Mouse (Mus musculus): Measurements from ENCODE around the gene Fev. TPM values are rescaled to one million over a fixed set of nuclear protein-coding genes. Genes with fewer than 3 reads are reported as not detected.

Fev gene
- polyA plus RNA-seq, 1 experiment from 2014 or later, result not detected

- peaks cover 82% of the 10 kb centered on the region for H3K27me3 ChIP-seq (ENCODE audit: control insufficient read depth, insufficient read depth, low read length)
- WGBS, result under 1% methylated on average over 8 of the region's 8 CpGs
- H3K36me3 ChIP-seq (ENCODE audit: control insufficient read depth, insufficient read depth, low read length), result no peaks in the 10 kb centered on the region
- H3K4me1 ChIP-seq (ENCODE audit: control insufficient read depth, insufficient read depth, low read length), result peaks cover 8% of the 10 kb centered on the region
- H3K27ac ChIP-seq (ENCODE audit: low read depth, low read length), result no peak overlapping the region
- DNase-seq (ENCODE audit: low spot score), result peak; percentile 33
- no peak overlapping the region for H3K9ac ChIP-seq (ENCODE audit: low read length)
- ATAC-seq (ENCODE audit: insufficient read depth, low FRiP score, low TSS enrichment), result no peak
- no peak overlapping the region; the same call in 1 of the 2 replicates for H3K4me3 ChIP-seq (ENCODE audit: low read depth, low read length)
- H3K4me2 ChIP-seq (ENCODE audit: low read depth), result no peak overlapping the region
- H3K9me3 ChIP-seq (ENCODE audit: control insufficient read depth, low read length), result no peaks in the 10 kb centered on the region
These were observed 2.4 kb downstream of the Fev start for GRCm38 (mm10) chr1:74882828-74883227.

- no peaks in the 10 kb centered on the region for H3K9me3 ChIP-seq (ENCODE audit: control insufficient read depth, low read length)
- H3K9ac ChIP-seq (ENCODE audit: low read length), result no peak overlapping the region
- H3K4me3 ChIP-seq (ENCODE audit: low read depth, low read length), result peak overlapping the region; percentile 26
- H3K4me1 ChIP-seq (ENCODE audit: control insufficient read depth, insufficient read depth, low read length), result peaks cover 8% of the 10 kb centered on the region
- ATAC-seq (ENCODE audit: insufficient read depth, low FRiP score, low TSS enrichment) (no peak), DNase-seq (ENCODE audit: low spot score) (peak; percentile 30)
- H3K36me3 ChIP-seq (ENCODE audit: control insufficient read depth, insufficient read depth, low read length), result no peaks in the 10 kb centered on the region
- peak overlapping the region; percentile 48 for H3K4me2 ChIP-seq (ENCODE audit: low read depth)
- under 1% methylated on average over 67 of the region's 74 CpGs for WGBS
- no peak overlapping the region for H3K27ac ChIP-seq (ENCODE audit: low read depth, low read length)
- peaks cover 76% of the 10 kb centered on the region for H3K27me3 ChIP-seq (ENCODE audit: control insufficient read depth, insufficient read depth, low read length)
These were observed 3.0 kb downstream of the Fev start for GRCm38 (mm10) chr1:74882055-74882734.

GRCm38 (mm10) chr1:74880785-74881360 lies 4.3 kb downstream of the Fev start:
- H3K9ac ChIP-seq (ENCODE audit: low read length), result no peak overlapping the region
- DNase-seq (ENCODE audit: low spot score), result peak; percentile 81
- no peak overlapping the region for H3K4me2 ChIP-seq (ENCODE audit: low read depth)
- no peaks in the 10 kb centered on the region for H3K9me3 ChIP-seq (ENCODE audit: control insufficient read depth, low read length)
- no peak for ATAC-seq (ENCODE audit: insufficient read depth, low FRiP score, low TSS enrichment)
- no peak overlapping the region for H3K4me3 ChIP-seq (ENCODE audit: low read depth, low read length)
- H3K27me3 ChIP-seq (ENCODE audit: control insufficient read depth, insufficient read depth, low read length), result peaks cover 63% of the 10 kb centered on the region
- 1% methylated on average over 18 of the region's 18 CpGs for WGBS
- H3K36me3 ChIP-seq (ENCODE audit: control insufficient read depth, insufficient read depth, low read length), result no peaks in the 10 kb centered on the region
- H3K27ac ChIP-seq (ENCODE audit: low read depth, low read length), result no peak overlapping the region
- peaks cover 8% of the 10 kb centered on the region for H3K4me1 ChIP-seq (ENCODE audit: control insufficient read depth, insufficient read depth, low read length)

- no peak overlapping the region for H3K9ac ChIP-seq (ENCODE audit: low read length)
- H3K4me2 ChIP-seq (ENCODE audit: low read depth), result no peak overlapping the region
- WGBS, result 65% methylated on average over 3 of the region's 3 CpGs
- peaks cover 26% of the 10 kb centered on the region for H3K27me3 ChIP-seq (ENCODE audit: control insufficient read depth, insufficient read depth, low read length)
- DNase-seq (ENCODE audit: low spot score) (no peak), ATAC-seq (ENCODE audit: insufficient read depth, low FRiP score, low TSS enrichment) (no peak)
- no peaks in the 10 kb centered on the region for H3K36me3 ChIP-seq (ENCODE audit: control insufficient read depth, insufficient read depth, low read length)
- H3K4me1 ChIP-seq (ENCODE audit: control insufficient read depth, insufficient read depth, low read length), result peaks cover 3% of the 10 kb centered on the region
- no peak overlapping the region for H3K27ac ChIP-seq (ENCODE audit: low read depth, low read length)
- no peaks in the 10 kb centered on the region for H3K9me3 ChIP-seq (ENCODE audit: control insufficient read depth, low read length)
- H3K4me3 ChIP-seq (ENCODE audit: low read depth, low read length), result no peak overlapping the region
These were observed 8.0 kb downstream of the Fev start for GRCm38 (mm10) chr1:74877199-74877598.

GRCm38 (mm10) chr1:74872218-74872617 lies 13.0 kb downstream of the Fev start:
- no peak overlapping the region for H3K27ac ChIP-seq (ENCODE audit: low read depth, low read length)
- no peak overlapping the region for H3K9ac ChIP-seq (ENCODE audit: low read length)
- DNase-seq (ENCODE audit: low spot score) (no peak), ATAC-seq (ENCODE audit: insufficient read depth, low FRiP score, low TSS enrichment) (no peak)
- H3K36me3 ChIP-seq (ENCODE audit: control insufficient read depth, insufficient read depth, low read length), result no peaks in the 10 kb centered on the region
- no peaks in the 10 kb centered on the region for H3K9me3 ChIP-seq (ENCODE audit: control insufficient read depth, low read length)
- no peaks in the 10 kb centered on the region for H3K4me1 ChIP-seq (ENCODE audit: control insufficient read depth, insufficient read depth, low read length)
- no peak overlapping the region for H3K4me2 ChIP-seq (ENCODE audit: low read depth)
- no peaks in the 10 kb centered on the region for H3K27me3 ChIP-seq (ENCODE audit: control insufficient read depth, insufficient read depth, low read length)
- 71% methylated on average over 2 of the region's 2 CpGs for WGBS
- H3K4me3 ChIP-seq (ENCODE audit: low read depth, low read length), result no peak overlapping the region

GRCm38 (mm10) chr1:74861783-74862182 lies 23.4 kb downstream of the Fev start:
- H3K36me3 ChIP-seq (ENCODE audit: control insufficient read depth, insufficient read depth, low read length), result no peaks in the 10 kb centered on the region
- H3K9me3 ChIP-seq (ENCODE audit: control insufficient read depth, low read length), result no peaks in the 10 kb centered on the region
- ATAC-seq (ENCODE audit: insufficient read depth, low FRiP score, low TSS enrichment) (no peak), DNase-seq (ENCODE audit: low spot score) (no peak)
- H3K4me1 ChIP-seq (ENCODE audit: control insufficient read depth, insufficient read depth, low read length), result peaks cover 6% of the 10 kb centered on the region; the same call in 1 of the 2 replicates
- no peak overlapping the region for H3K4me2 ChIP-seq (ENCODE audit: low read depth)
- no peak overlapping the region for H3K4me3 ChIP-seq (ENCODE audit: low read depth, low read length)
- H3K27ac ChIP-seq (ENCODE audit: low read depth, low read length), result no peak overlapping the region
- peaks cover 6% of the 10 kb centered on the region for H3K27me3 ChIP-seq (ENCODE audit: control insufficient read depth, insufficient read depth, low read length)
- no peak overlapping the region for H3K9ac ChIP-seq (ENCODE audit: low read length)

DNA sequence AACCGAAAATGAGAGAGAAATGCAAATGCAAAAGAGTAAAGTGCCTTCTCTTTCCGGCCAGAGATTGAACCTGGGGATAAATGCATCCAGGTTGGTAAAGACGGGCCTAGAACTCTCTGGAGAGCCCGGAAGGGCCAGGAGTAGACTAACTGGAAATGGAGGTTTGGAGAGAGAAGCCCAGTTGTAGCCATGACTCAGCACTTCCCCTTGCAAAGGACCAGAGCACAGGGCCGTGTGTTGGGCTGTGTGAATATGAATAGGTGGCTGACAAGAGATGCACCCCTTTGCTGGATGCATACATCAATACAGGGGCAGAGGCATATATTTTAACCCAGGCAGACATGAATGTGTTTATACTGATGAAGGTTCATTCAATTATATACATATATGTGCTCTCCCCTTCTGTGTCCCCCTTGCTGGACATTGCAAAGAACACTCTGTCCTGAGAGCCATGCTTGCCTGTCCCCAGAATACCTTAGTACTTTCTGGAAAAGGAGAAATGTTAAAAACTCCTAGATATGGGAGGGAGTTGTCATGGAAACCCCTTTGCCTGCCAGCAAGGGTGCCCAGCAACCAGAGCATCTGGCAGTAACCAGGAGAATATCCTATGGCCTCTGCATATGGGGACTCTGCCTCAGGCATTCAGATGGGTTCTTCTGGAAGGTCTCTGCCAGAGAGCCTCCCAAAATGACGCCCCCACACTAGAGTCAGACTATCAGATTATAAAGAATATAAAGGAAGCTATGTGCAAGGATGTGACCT lies 25.8 kb downstream of the Fev start:
- 39% methylated on average over 6 of the region's 6 CpGs for WGBS
- Histone ChIP-seq H3K36me3 (ENCODE audit: control insufficient read depth, insufficient read depth, low read length) (no peaks in the 10 kb centered on the region), H3K9ac (ENCODE audit: low read length) (no peak overlapping the region), H3K27me3 (ENCODE audit: control insufficient read depth, insufficient read depth, low read length) (peaks cover 19% of the 10 kb centered on the region), H3K9me3 (ENCODE audit: control insufficient read depth, low read length) (no peaks in the 10 kb centered on the region), H3K4me3 (ENCODE audit: low read depth, low read length) (no peak overlapping the region), H3K4me2 (ENCODE audit: low read depth) (peak overlapping the region; percentile 87; the same call in 1 of the 2 replicates), H3K27ac (ENCODE audit: low read depth, low read length) (no peak overlapping the region), H3K4me1 (ENCODE audit: control insufficient read depth, insufficient read depth, low read length) (peaks cover 18% of the 10 kb centered on the region)
- ATAC-seq (ENCODE audit: insufficient read depth, low FRiP score, low TSS enrichment), result no peak
- DNase-seq (ENCODE audit: low spot score), result no peak

- Histone ChIP-seq H3K27me3 (ENCODE audit: control insufficient read depth, insufficient read depth, low read length) (peaks cover 19% of the 10 kb centered on the region), H3K4me3 (ENCODE audit: low read depth, low read length) (peak overlapping the region; percentile 73), H3K9ac (ENCODE audit: low read length) (no peak overlapping the region), H3K27ac (ENCODE audit: low read depth, low read length) (no peak overlapping the region), H3K4me2 (ENCODE audit: low read depth) (peak overlapping the region; percentile 87), H3K9me3 (ENCODE audit: control insufficient read depth, low read length) (no peaks in the 10 kb centered on the region), H3K36me3 (ENCODE audit: control insufficient read depth, insufficient read depth, low read length) (no peaks in the 10 kb centered on the region), H3K4me1 (ENCODE audit: control insufficient read depth, insufficient read depth, low read length) (peaks cover 20% of the 10 kb centered on the region)
- ATAC-seq (ENCODE audit: insufficient read depth, low FRiP score, low TSS enrichment) (no peak), DNase-seq (ENCODE audit: low spot score) (no peak)
- 10% methylated on average over 16 of the region's 16 CpGs for WGBS
These were observed 26.4 kb downstream of the Fev start for GRCm38 (mm10) chr1:74858805-74859204.
